Mouse (Mus musculus) small intestine, adult 2 months (tissue): ENCODE data around the gene Nod1.

Experiments used
- CTCF ChIP-seq: fragments of 200-500 bp; IDR thresholded peaks from 2 replicates; pipeline ENCODE4 v1.5.1; 2012; ENCODE audit warnings: low read depth, mild to moderate bottlenecking, control low read depth, inconsistent platforms, low read length, moderate library complexity, mixed read lengths; ENCODE audit not compliant: insufficient replicate concordance, insufficient read length; ENCODE audit errors: extremely low read depth
- POLR2A ChIP-seq: fragments of 200-500 bp; IDR thresholded peaks from 2 replicates; pipeline ENCODE4 v1.6.1; 2012; ENCODE audit warnings: low read depth, mild to moderate bottlenecking, control low read depth, inconsistent platforms, low read length, moderate library complexity

DNA sequence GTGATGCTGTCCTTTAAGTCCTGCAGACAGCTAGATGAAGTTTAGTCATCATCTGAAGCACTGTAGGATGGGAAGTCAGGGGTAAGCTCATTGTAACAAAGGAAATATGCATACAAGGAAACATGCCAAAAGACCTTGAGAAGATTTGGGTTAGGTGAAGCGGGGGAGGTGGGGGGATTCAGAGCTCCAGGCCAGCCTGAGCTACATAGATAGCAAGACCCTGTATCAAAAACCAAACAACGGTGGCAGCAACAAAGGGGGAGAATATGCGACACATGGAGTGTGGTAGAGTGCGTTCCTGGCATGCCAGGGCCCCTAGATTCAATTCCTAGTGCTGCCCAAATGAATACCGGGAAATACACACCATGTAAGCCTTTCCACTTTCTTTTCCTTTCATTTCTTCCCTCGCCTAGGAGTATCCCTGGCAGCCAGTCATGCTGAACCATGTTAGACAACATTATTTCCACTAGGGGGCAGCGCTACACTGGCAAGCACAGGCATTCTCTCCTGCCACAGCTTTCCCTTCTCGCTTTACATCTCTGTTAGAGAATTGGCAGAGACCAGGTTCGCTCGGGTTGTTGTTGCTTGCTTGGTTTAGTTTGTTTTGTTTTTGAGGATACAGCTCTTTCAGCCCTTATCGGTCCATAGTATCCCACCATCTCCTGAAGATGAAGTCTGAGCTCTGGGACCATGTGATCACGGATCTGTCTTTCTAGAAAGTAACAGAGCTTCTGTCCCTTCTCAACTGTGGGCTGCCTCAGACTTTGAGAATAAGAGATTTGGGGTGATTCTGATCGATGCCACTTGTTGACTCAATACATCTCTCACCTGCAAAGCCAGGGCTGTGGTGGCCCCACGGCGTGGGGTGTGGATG lies 44.5 kb upstream of the Nod1 start:
- TF ChIP-seq CTCF, result peak; percentile 89; the same call in 1 of the 2 replicates
- TF ChIP-seq POLR2A, result no peak
